Mouse (Mus musculus): ENCODE data around the gene Filip1. TPM values are rescaled to one million over a fixed set of nuclear protein-coding genes. Genes with fewer than 3 reads are reported as not detected.

Filip1 gene
- polyA plus RNA-seq, 1 experiment from 2014 or later, result 3.2 TPM

GRCm38 (mm10) chr9:79943986-79944385 lies 68.7 kb downstream of the Filip1 start:
- WGBS, result 77% methylated on average over 10 of the region's 10 CpGs
- H3K9me3 ChIP-seq, result no peaks in the 10 kb centered on the region
- H3K27ac ChIP-seq (replicated peaks), result no peak overlapping the region
- no peak for ATAC-seq (replicated peaks)
- H3K36me3 ChIP-seq, result no peaks in the 10 kb centered on the region
- no peak overlapping the region for H3K9ac ChIP-seq (replicated peaks)
- H3K4me1 ChIP-seq, result no peaks in the 10 kb centered on the region
- no peaks in the 10 kb centered on the region for H3K27me3 ChIP-seq
- no peak overlapping the region for H3K4me3 ChIP-seq
- H3K4me2 ChIP-seq (replicated peaks), result no peak overlapping the region

DNA sequence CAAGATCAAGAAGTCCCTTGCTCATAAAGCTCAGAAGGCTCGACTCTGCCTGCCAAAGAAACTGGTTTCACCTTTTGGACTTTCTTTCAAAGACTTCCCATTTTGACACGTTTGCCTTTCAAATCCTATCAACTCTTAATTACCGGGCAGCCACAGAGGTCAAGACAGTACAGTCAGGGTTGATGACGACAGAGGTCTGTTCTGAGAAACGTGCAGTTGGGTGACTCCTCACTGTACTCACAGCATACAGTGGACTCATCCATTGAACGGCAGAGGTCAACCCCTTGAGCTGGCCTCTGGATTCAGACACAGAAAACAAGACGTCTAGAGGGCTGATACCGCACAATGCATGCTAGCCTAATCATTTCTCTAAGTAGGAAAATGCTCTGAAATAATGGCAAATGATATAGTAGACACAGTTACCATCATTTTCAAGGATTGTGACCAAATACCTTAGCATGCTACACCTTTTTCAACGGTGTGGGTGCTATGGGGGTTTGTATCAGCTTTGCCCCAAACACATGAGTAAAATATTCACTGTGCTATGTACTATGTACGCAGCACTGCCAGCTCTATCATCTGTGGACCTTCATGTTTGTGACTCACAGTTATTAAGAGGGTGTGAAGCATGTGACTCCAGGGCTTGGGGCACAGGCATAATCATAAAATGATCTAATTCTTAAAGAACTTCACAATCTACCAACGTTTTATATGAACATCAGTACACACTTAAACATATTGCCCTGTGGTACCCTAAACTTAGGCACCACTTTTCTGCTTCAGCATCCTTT lies 74.0 kb downstream of the Filip1 start:
- no peak overlapping the region for H3K4me2 ChIP-seq (replicated peaks)
- H3K4me3 ChIP-seq, result no peak overlapping the region
- H3K4me1 ChIP-seq, result no peaks in the 10 kb centered on the region
- WGBS, result 84% methylated on average over 11 of the region's 11 CpGs
- H3K9me3 ChIP-seq, result no peaks in the 10 kb centered on the region
- H3K9ac ChIP-seq (replicated peaks), result no peak overlapping the region
- ATAC-seq (replicated peaks), result no peak
- H3K36me3 ChIP-seq, result no peaks in the 10 kb centered on the region
- no peak overlapping the region for H3K27ac ChIP-seq (replicated peaks)
- H3K27me3 ChIP-seq, result no peaks in the 10 kb centered on the region

- no peaks in the 10 kb centered on the region for H3K4me1 ChIP-seq
- H3K4me3 ChIP-seq, result no peak overlapping the region
- ATAC-seq (replicated peaks), result no peak
- no peaks in the 10 kb centered on the region for H3K9me3 ChIP-seq
- WGBS, result 62% methylated on average over 6 of the region's 6 CpGs
- H3K36me3 ChIP-seq, result no peaks in the 10 kb centered on the region
- H3K27me3 ChIP-seq, result no peaks in the 10 kb centered on the region
- H3K27ac ChIP-seq (replicated peaks), result no peak overlapping the region
- no peak overlapping the region for H3K9ac ChIP-seq (replicated peaks)
- no peak overlapping the region for H3K4me2 ChIP-seq (replicated peaks)
Measured at GRCm38 (mm10) chr9:79937570-79937969, 75.1 kb downstream of the Filip1 start.

GRCm38 (mm10) chr9:79932578-79932977 lies 80.1 kb downstream of the Filip1 start:
- Histone ChIP-seq H3K4me2 (replicated peaks) (no peak overlapping the region), H3K27ac (replicated peaks) (no peak overlapping the region), H3K36me3 (no peaks in the 10 kb centered on the region), H3K27me3 (no peaks in the 10 kb centered on the region), H3K9me3 (no peaks in the 10 kb centered on the region), H3K9ac (replicated peaks) (no peak overlapping the region), H3K4me3 (no peak overlapping the region), H3K4me1 (no peaks in the 10 kb centered on the region)
- 90% methylated on average over 5 of the region's 5 CpGs for WGBS
- no peak for ATAC-seq (replicated peaks)

DNA sequence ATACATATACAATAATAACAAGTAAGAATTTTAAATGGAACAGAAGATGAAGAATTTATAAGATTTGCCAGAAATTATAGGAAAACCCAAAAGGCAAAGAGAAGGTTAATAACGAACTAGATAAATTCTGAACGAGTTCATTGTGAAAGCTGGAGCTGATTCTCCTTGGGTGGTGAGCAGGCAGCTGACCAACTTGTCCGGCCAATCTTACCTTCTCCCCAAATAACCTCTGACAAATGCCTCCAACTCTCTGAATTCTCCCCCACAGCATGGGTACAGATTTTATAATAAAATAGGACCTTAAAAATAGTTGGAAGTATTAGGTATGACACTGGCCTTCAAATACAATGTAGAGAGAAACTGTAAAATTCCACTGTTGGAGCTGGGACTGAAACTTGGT lies 84.6 kb downstream of the Filip1 start:
- WGBS, result 86% methylated on average over 3 of the region's 3 CpGs
- no peaks in the 10 kb centered on the region for H3K27me3 ChIP-seq
- H3K27ac ChIP-seq (replicated peaks), result no peak overlapping the region
- no peak for ATAC-seq (replicated peaks)
- no peak overlapping the region for H3K4me3 ChIP-seq
- no peaks in the 10 kb centered on the region for H3K4me1 ChIP-seq
- H3K36me3 ChIP-seq, result no peaks in the 10 kb centered on the region
- no peak overlapping the region for H3K4me2 ChIP-seq (replicated peaks)
- H3K9ac ChIP-seq (replicated peaks), result no peak overlapping the region
- H3K9me3 ChIP-seq, result no peaks in the 10 kb centered on the region

DNA sequence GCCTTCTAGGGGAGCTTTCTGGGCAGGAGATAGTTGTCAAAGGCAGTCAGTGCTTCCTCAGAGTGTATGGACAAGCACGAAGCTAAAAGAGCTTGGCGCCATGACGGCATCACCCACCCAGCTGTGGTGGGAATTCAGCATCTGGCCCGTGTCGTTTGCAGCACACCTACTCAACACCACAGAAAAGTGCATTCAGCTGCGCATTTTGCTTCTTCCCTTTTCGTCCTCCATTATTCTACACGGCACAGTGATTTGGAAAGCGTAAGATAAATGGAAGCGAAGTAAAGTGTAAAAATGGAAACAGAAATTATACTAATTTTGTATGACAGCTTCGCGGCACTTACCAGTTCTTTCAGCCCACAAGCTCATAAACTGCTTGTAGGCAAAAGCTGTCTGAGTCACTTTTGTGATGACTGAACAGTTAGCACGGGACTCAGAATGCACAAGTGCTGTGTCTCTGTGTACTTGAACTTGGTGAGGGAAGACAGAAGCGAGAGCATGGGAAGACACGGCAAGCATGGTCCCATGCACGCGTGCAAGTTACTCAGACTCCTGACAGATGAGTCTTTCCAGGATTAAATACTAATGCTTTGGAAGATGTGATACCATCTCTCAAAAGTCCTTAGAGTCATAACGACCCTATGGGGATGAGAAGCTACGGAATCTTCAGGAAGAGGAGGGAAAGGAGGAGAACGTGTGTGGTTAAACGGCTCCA lies 85.3 kb downstream of the Filip1 start:
- Histone ChIP-seq H3K9me3 (no peaks in the 10 kb centered on the region), H3K9ac (replicated peaks) (no peak overlapping the region), H3K27me3 (no peaks in the 10 kb centered on the region), H3K36me3 (no peaks in the 10 kb centered on the region), H3K4me1 (peaks cover under 1% of the 10 kb centered on the region; the same call in 1 of the 2 replicates), H3K4me2 (replicated peaks) (no peak overlapping the region), H3K27ac (replicated peaks) (no peak overlapping the region), H3K4me3 (no peak overlapping the region)
- WGBS, result 84% methylated on average over 21 of the region's 21 CpGs
- no peak for ATAC-seq (replicated peaks)

DNA sequence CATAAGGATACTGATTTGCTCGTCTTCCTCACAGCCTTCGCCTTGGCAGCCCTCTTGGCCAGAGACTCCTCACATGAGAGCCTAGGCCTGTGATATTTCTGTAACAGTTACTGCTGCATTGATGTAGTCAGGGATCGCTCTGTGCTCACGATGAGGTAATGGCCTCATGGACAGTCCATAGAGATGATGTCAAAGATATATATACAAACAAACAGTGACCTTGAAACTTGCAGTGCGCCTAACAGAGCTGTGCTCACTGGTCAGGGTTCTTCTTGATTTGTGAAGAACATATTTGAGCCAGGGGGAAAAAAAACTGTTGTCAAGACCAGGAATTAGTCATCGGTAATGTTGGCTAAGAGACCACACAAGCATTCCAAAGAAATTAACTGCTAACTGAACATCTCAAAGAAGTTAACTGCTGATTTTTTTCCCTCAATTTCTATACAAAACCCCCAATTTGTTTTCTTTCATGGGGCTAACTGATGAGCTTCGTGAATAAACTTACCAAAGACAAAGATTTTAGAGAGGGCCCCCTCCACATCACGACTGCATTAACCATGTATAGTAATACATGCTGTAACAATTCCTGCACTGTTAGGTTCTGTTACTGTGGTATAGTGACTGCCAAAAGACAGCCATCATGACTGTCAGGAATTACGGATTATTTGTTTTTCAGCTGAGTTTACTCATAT lies 86.0 kb downstream of the Filip1 start:
- WGBS, result 75% methylated on average over 9 of the region's 9 CpGs
- Histone ChIP-seq H3K4me1 (peaks cover 4% of the 10 kb centered on the region; the same call in 1 of the 2 replicates), H3K27me3 (no peaks in the 10 kb centered on the region), H3K9me3 (no peaks in the 10 kb centered on the region), H3K4me3 (no peak overlapping the region), H3K4me2 (replicated peaks) (no peak overlapping the region), H3K27ac (replicated peaks) (no peak overlapping the region), H3K9ac (replicated peaks) (no peak overlapping the region), H3K36me3 (no peaks in the 10 kb centered on the region)
- no peak for ATAC-seq (replicated peaks)

- no peak for ATAC-seq (replicated peaks)
- Histone ChIP-seq H3K27ac (replicated peaks) (no peak overlapping the region), H3K9ac (replicated peaks) (no peak overlapping the region), H3K4me1 (peaks cover 4% of the 10 kb centered on the region; the same call in 1 of the 2 replicates), H3K4me3 (no peak overlapping the region), H3K9me3 (no peaks in the 10 kb centered on the region), H3K4me2 (replicated peaks) (no peak overlapping the region), H3K27me3 (no peaks in the 10 kb centered on the region), H3K36me3 (no peaks in the 10 kb centered on the region)
- WGBS, result 63% methylated on average over 4 of the region's 4 CpGs
Measured at GRCm38 (mm10) chr9:79925950-79926349, 86.7 kb downstream of the Filip1 start.

- Histone ChIP-seq H3K4me3 (no peak overlapping the region), H3K27me3 (no peaks in the 10 kb centered on the region), H3K9ac (replicated peaks) (no peak overlapping the region), H3K36me3 (no peaks in the 10 kb centered on the region), H3K4me2 (replicated peaks) (no peak overlapping the region), H3K27ac (replicated peaks) (no peak overlapping the region), H3K9me3 (no peaks in the 10 kb centered on the region), H3K4me1 (peaks cover 8% of the 10 kb centered on the region; the same call in 1 of the 2 replicates)
- 87% methylated on average over 3 of the region's 3 CpGs for WGBS
- ATAC-seq (replicated peaks), result no peak
Measured at GRCm38 (mm10) chr9:79923262-79923661, 89.4 kb downstream of the Filip1 start.

DNA sequence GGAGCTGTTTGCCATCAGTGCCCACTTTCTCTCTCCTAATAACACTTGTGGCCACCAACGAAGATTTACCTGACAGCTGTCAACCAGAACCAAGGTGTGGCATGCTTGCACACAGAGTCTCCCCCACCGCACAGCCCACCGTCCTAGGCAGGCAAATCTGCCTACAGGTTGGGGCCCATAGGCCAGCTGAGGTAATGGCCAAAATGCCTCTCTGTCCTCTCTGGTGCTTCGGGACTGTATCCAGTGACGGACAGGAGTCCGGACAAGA lies 90.2 kb downstream of the Filip1 start:
- 86% methylated on average over 6 of the region's 6 CpGs for WGBS
- no peak overlapping the region for H3K27ac ChIP-seq (replicated peaks)
- H3K36me3 ChIP-seq, result no peaks in the 10 kb centered on the region
- no peak overlapping the region for H3K4me3 ChIP-seq
- no peak for ATAC-seq (replicated peaks)
- no peak overlapping the region for H3K9ac ChIP-seq (replicated peaks)
- H3K27me3 ChIP-seq, result no peaks in the 10 kb centered on the region
- H3K4me2 ChIP-seq (replicated peaks), result no peak overlapping the region
- H3K9me3 ChIP-seq, result no peaks in the 10 kb centered on the region
- H3K4me1 ChIP-seq, result peaks cover 8% of the 10 kb centered on the region; the same call in 1 of the 2 replicates

- H3K27me3 ChIP-seq, result no peaks in the 10 kb centered on the region
- no peak overlapping the region for H3K9ac ChIP-seq (replicated peaks)
- H3K9me3 ChIP-seq, result no peaks in the 10 kb centered on the region
- no peaks in the 10 kb centered on the region for H3K36me3 ChIP-seq
- peaks cover 8% of the 10 kb centered on the region; the same call in 1 of the 2 replicates for H3K4me1 ChIP-seq
- 54% methylated on average over 10 of the region's 10 CpGs for WGBS
- no peak overlapping the region for H3K27ac ChIP-seq (replicated peaks)
- no peak for ATAC-seq (replicated peaks)
- H3K4me3 ChIP-seq, result no peak overlapping the region
- no peak overlapping the region for H3K4me2 ChIP-seq (replicated peaks)
Measured at GRCm38 (mm10) chr9:79921701-79922492, 90.8 kb downstream of the Filip1 start.

GRCm38 (mm10) chr9:79920540-79920933 lies 92.1 kb downstream of the Filip1 start:
- Histone ChIP-seq H3K4me2 (replicated peaks) (no peak overlapping the region), H3K27ac (replicated peaks) (no peak overlapping the region), H3K36me3 (no peaks in the 10 kb centered on the region), H3K9me3 (no peaks in the 10 kb centered on the region), H3K9ac (replicated peaks) (no peak overlapping the region), H3K4me3 (no peak overlapping the region), H3K4me1 (peaks cover 8% of the 10 kb centered on the region; the same call in 1 of the 2 replicates), H3K27me3 (no peaks in the 10 kb centered on the region)
- 0 out of 2 replicates have a peak, but pooled peaks have one; percentile 39 for ATAC-seq (replicated peaks)
- WGBS, result 39% methylated on average over 5 of the region's 5 CpGs
